Mouse (Mus musculus): Measurements from ENCODE around the gene Dnah17. TPM values are rescaled to one million over a fixed set of nuclear protein-coding genes. Genes with fewer than 3 reads are reported as not detected.

The Dnah17 gene
- total RNA-seq, 2 experiments from 2014 or later: 0.05 to 0.10 TPM

- no peak for DNase-seq (ENCODE audit: low spot score in 2 of 2)
These were observed 132.1 kb downstream of the Dnah17 start for GRCm38 (mm10) chr11:117998356-117998755.

- no peak for DNase-seq (ENCODE audit: low spot score in 2 of 2)
These were observed 133.3 kb downstream of the Dnah17 start for GRCm38 (mm10) chr11:117997085-117997484.

- DNase-seq (ENCODE audit: low spot score in 2 of 2): no peak
These were observed 134.4 kb downstream of the Dnah17 start for GRCm38 (mm10) chr11:117996066-117996465.

GRCm38 (mm10) chr11:117995661-117996060, 134.8 kb downstream of the Dnah17 start:
- no peak for DNase-seq (ENCODE audit: low spot score in 2 of 2)

GRCm38 (mm10) chr11:117995255-117995654, 135.2 kb downstream of the Dnah17 start:
- no peak for DNase-seq (ENCODE audit: low spot score in 2 of 2)

GRCm38 (mm10) chr11:117994250-117995057, 136.0 kb downstream of the Dnah17 start:
- no peak for DNase-seq (ENCODE audit: low spot score in 2 of 2)

- DNase-seq (ENCODE audit: low spot score in 2 of 2): no peak
These were observed 137.0 kb downstream of the Dnah17 start for GRCm38 (mm10) chr11:117993190-117994175.

GRCm38 (mm10) chr11:117991502-117992470, 138.6 kb downstream of the Dnah17 start:
- DNase-seq (ENCODE audit: low spot score in 2 of 2): no peak

GRCm38 (mm10) chr11:117989926-117990325, 140.5 kb downstream of the Dnah17 start:
- no peak for DNase-seq (ENCODE audit: low spot score in 2 of 2)

- DNase-seq (ENCODE audit: low spot score in 2 of 2): no peak
These were observed 141.2 kb downstream of the Dnah17 start for GRCm38 (mm10) chr11:117989241-117989640.

GRCm38 (mm10) chr11:117987968-117988367, 142.5 kb downstream of the Dnah17 start:
- no peak for DNase-seq (ENCODE audit: low spot score in 2 of 2)

- DNase-seq (ENCODE audit: low spot score in 2 of 2): peak in 1 of 2 experiments; percentile 31
These were observed 143.4 kb downstream of the Dnah17 start for GRCm38 (mm10) chr11:117987032-117987451.

- peak; percentile 85 to 93 for DNase-seq (ENCODE audit: low spot score in 2 of 2)
These were observed 144.1 kb downstream of the Dnah17 start, which contains the start of gene Pgs1 for GRCm38 (mm10) chr11:117986126-117987031. Pgs1 (plus strand) TSS chr11:117986292.

- no peak for DNase-seq (ENCODE audit: low spot score in 2 of 2)
These were observed 146.7 kb downstream of the Dnah17 start for GRCm38 (mm10) chr11:117983770-117984169.

- DNase-seq (ENCODE audit: low spot score in 2 of 2): no peak
These were observed 148.0 kb downstream of the Dnah17 start for GRCm38 (mm10) chr11:117982426-117982825.

GRCm38 (mm10) chr11:117979388-117979787, 151.0 kb downstream of the Dnah17 start:
- DNase-seq (ENCODE audit: low spot score in 2 of 2): no peak

- DNase-seq (ENCODE audit: low spot score in 2 of 2): no peak
These were observed 152.6 kb downstream of the Dnah17 start for GRCm38 (mm10) chr11:117977694-117978360.

GRCm38 (mm10) chr11:117976081-117976582, 154.3 kb downstream of the Dnah17 start:
- peak in 1 of 2 experiments; percentile 71 for DNase-seq (ENCODE audit: low spot score in 2 of 2)

Data from gastrocnemius, postnatal 4 days (tissue).